Mouse (Mus musculus) left cerebral cortex, postnatal 14 days (tissue): ENCODE data around the gene B3gat2. TPM values are rescaled to one million over a fixed set of nuclear protein-coding genes. Genes with fewer than 3 reads are reported as not detected.

Experiments used
- DNase-seq, 2 experiments: peaks; one replicate each; pipeline ENCODE4 v3.0.0; 2021 to 2022; ENCODE audit warnings: low spot score in 2 of 2, mixed read lengths in 1 of 2
- intact Hi-C: fragments of 180-260 bp; cut with DNase I; formaldehyde crosslinking; loops from one replicate; pipeline ENCODE4 v1.15.1; 2025
- total RNA-seq, 2 experiments: library from RNA; stranded (reverse); gene quantifications; 2 replicates each; pipeline ENCODE4 v1.2.3; 2021

B3gat2 gene
- total RNA-seq, 2 experiments from 2014 or later: 11.5 to 12.0 TPM

- intact Hi-C loops: loop anchor here (10.0 kb wide), 3 partner anchors 117 to 423 kb away; partner anchors contain the start of gene Col9a1
- no peak for DNase-seq
Measured at GRCm38 (mm10) chr1:23821615-23822014, 60.1 kb downstream of the B3gat2 start.

GRCm38 (mm10) chr1:23826887-23827758 lies 65.6 kb downstream of the B3gat2 start:
- peak; percentile 57 to 72 for DNase-seq
- intact Hi-C loops: loop anchor here (5.0 to 10.0 kb wide), 4 partner anchors 122 to 418 kb away; partner anchors contain the start of gene Col9a1

GRCm38 (mm10) chr1:23834246-23834645 lies 72.7 kb downstream of the B3gat2 start:
- intact Hi-C loops: no loop called here
- peak in 1 of 2 experiments; percentile 22 for DNase-seq

GRCm38 (mm10) chr1:23834819-23835218 lies 73.3 kb downstream of the B3gat2 start:
- DNase-seq: peak in 1 of 2 experiments; percentile 51
- intact Hi-C loops: no loop called here

GRCm38 (mm10) chr1:23836630-23837029 lies 75.1 kb downstream of the B3gat2 start:
- DNase-seq: no peak
- intact Hi-C loops: no loop called here

- intact Hi-C loops: loop anchor here (5.0 kb wide), 1 partner anchor 61 kb away; no protein-coding TSS in a partner anchor
- no peak for DNase-seq
Measured at GRCm38 (mm10) chr1:23840924-23841323, 79.4 kb downstream of the B3gat2 start.

GRCm38 (mm10) chr1:23842629-23843028 lies 81.1 kb downstream of the B3gat2 start:
- no peak for DNase-seq
- intact Hi-C loops: loop anchor here (5.0 kb wide), 1 partner anchor 60 kb away; no protein-coding TSS in a partner anchor

- intact Hi-C loops: loop anchor here (5.0 kb wide), 1 partner anchor 59 kb away; no protein-coding TSS in a partner anchor
- no peak for DNase-seq
Measured at GRCm38 (mm10) chr1:23843790-23844189, 82.2 kb downstream of the B3gat2 start.

GRCm38 (mm10) chr1:23845007-23845406 lies 83.5 kb downstream of the B3gat2 start:
- intact Hi-C loops: no loop called here

GRCm38 (mm10) chr1:23846044-23846680 lies 84.6 kb downstream of the B3gat2 start:
- intact Hi-C loops: no loop called here
- DNase-seq: no peak

More at GRCm38 (mm10) chr1:23845007-23845406, 83.5 kb downstream of the B3gat2 start:
- DNase-seq: no peak

GRCm38 (mm10) chr1:23855623-23856022 lies 94.1 kb downstream of the B3gat2 start:
- intact Hi-C loops: no loop called here

GRCm38 (mm10) chr1:23860944-23861343 lies 99.4 kb downstream of the B3gat2 start:
- intact Hi-C loops: no loop called here
- no peak for DNase-seq

More at GRCm38 (mm10) chr1:23855623-23856022, 94.1 kb downstream of the B3gat2 start:
- no peak for DNase-seq

GRCm38 (mm10) chr1:23865566-23865965 lies 104.0 kb downstream of the B3gat2 start:
- intact Hi-C loops: no loop called here
- no peak for DNase-seq

GRCm38 (mm10) chr1:23867350-23867862 lies 105.9 kb downstream of the B3gat2 start:
- DNase-seq: no peak

GRCm38 (mm10) chr1:23872194-23872593 lies 110.6 kb downstream of the B3gat2 start:
- intact Hi-C loops: no loop called here
- no peak for DNase-seq

More at GRCm38 (mm10) chr1:23867350-23867862, 105.9 kb downstream of the B3gat2 start:
- intact Hi-C loops: no loop called here

- intact Hi-C loops: no loop called here
- DNase-seq: no peak
Measured at GRCm38 (mm10) chr1:23882681-23883080, 121.1 kb downstream of the B3gat2 start.

GRCm38 (mm10) chr1:23884087-23884668 lies 122.6 kb downstream of the B3gat2 start:
- intact Hi-C loops: no loop called here
- no peak for DNase-seq

GRCm38 (mm10) chr1:23884914-23885313 lies 123.4 kb downstream of the B3gat2 start:
- intact Hi-C loops: no loop called here
- DNase-seq: no peak

GRCm38 (mm10) chr1:23892072-23892471 lies 130.5 kb downstream of the B3gat2 start:
- no peak for DNase-seq
- intact Hi-C loops: no loop called here
